Mouse (Mus musculus) ES-Bruce4 (cell line): Measurements from ENCODE around the gene Tfap2a. TPM values are rescaled to one million over a fixed set of nuclear protein-coding genes. Genes with fewer than 3 reads are reported as not detected.

ENCODE experiments used
- H3K27ac ChIP-seq: 2 replicates; pipeline ENCODE4 v1.5.1; 2012; ENCODE audit warnings: low read length, inconsistent platforms; ENCODE audit not compliant: insufficient read depth
- H3K27me3 ChIP-seq: 2 replicates; pipeline ENCODE4 v1.6.1; 2012; ENCODE audit warnings: mild to moderate bottlenecking, low read length, inconsistent platforms; ENCODE audit not compliant: control insufficient read depth, poor library complexity, insufficient read depth, severe bottlenecking
- H3K36me3 ChIP-seq: 2 replicates; pipeline ENCODE4 v1.6.1; 2012; ENCODE audit warnings: inconsistent platforms, mild to moderate bottlenecking, low read length, moderate library complexity; ENCODE audit not compliant: control insufficient read depth, poor library complexity, insufficient read depth, severe bottlenecking
- H3K4me1 ChIP-seq: one replicate; pipeline ENCODE4 v1.8.1; 2011; ENCODE audit warnings: low read length; ENCODE audit not compliant: control insufficient read depth, insufficient read depth
- H3K4me3 ChIP-seq: 2 replicates; pipeline ENCODE4 v1.5.1; 2011; ENCODE audit warnings: low read depth, mild to moderate bottlenecking, low read length
- H3K9ac ChIP-seq: 2 replicates; pipeline ENCODE4 v1.6.1; 2012; ENCODE audit warnings: low read depth, mild to moderate bottlenecking, inconsistent platforms; ENCODE audit not compliant: poor library complexity, severe bottlenecking
- H3K9me3 ChIP-seq: replicated peaks from 2 replicates; pipeline ENCODE4 v1.6.1; 2012; ENCODE audit warnings: mild to moderate bottlenecking, low read length, inconsistent platforms; ENCODE audit not compliant: control insufficient read depth, poor library complexity, insufficient read depth, severe bottlenecking
- CTCF ChIP-seq: IDR thresholded peaks from one replicate; pipeline ENCODE4 v1.8.1; 2011; ENCODE audit warnings: low read depth, low read length
- EP300 ChIP-seq: IDR thresholded peaks from 2 replicates; pipeline ENCODE4 v1.6.1; 2011; ENCODE audit warnings: low read depth, low read length; ENCODE audit not compliant: insufficient read depth
- POLR2A ChIP-seq: IDR thresholded peaks from one replicate; pipeline ENCODE4 v1.8.1; 2011; ENCODE audit warnings: low read length; ENCODE audit not compliant: insufficient read depth
- polyA plus RNA-seq: library from polyadenylated mRNA; stranded (reverse); fragments of >200 nt; gene quantifications from 2 replicates; pipeline ENCODE4 v1.2.4, GENCODE M21; 2011; ENCODE audit warnings: low read depth; ENCODE audit not compliant: missing spikeins, insufficient read depth, insufficient read length

The Tfap2a gene
- 1.5 and 1.9 TPM in 2 replicates for polyA plus RNA-seq

DNA sequence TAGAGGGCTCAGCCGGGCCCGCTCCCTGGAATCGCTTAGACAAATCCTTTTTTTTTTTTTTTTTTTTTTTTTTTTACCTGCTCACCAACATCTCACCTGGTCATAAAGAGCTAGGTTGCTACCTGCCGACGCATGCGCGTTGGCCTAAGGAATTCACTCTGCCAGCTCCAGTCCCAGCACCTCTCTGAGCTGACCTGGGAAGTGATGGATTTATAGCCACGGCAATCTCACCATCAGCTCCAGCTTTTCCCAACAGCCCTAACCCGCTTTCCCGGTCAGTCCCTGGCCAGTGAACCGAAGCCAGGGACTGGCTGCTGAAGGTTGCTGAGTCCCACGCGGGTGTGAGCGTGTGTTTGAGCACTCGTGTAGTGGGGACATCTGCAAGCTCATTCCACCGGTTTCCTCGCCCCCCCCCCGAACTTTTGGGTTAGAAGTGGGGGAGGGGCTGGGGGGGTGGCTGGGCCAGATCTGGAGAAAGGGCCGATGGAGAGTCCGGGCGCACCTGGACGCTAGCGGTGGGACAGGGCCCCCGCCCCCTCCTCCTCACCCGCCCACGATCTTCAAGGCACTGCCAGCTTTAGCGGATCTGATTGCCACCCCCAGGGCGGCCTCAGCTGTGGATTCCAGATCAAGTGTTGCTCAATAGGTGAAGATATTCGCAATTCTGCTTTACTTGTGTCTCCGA, at the start of gene Tfap2a:
Gene Tfap2a, minus strand, starts transcription at position 181 of the 685 bp plus-strand sequence.
- Histone ChIP-seq H3K9me3 (no peaks in the 10 kb centered on the region), H3K36me3 (no peaks in the 10 kb centered on the region), H3K27ac (no peak within 1 kb of the TSS), H3K4me1 (peaks cover 2% of the 10 kb centered on the region), H3K4me3 (peak within 1 kb of the TSS; percentile 29), H3K9ac (no peak within 1 kb of the TSS), H3K27me3 (peaks cover 70% of the 10 kb centered on the region)
- TF ChIP-seq EP300 (no peak), CTCF (no peak), POLR2A (no peak)

DNA sequence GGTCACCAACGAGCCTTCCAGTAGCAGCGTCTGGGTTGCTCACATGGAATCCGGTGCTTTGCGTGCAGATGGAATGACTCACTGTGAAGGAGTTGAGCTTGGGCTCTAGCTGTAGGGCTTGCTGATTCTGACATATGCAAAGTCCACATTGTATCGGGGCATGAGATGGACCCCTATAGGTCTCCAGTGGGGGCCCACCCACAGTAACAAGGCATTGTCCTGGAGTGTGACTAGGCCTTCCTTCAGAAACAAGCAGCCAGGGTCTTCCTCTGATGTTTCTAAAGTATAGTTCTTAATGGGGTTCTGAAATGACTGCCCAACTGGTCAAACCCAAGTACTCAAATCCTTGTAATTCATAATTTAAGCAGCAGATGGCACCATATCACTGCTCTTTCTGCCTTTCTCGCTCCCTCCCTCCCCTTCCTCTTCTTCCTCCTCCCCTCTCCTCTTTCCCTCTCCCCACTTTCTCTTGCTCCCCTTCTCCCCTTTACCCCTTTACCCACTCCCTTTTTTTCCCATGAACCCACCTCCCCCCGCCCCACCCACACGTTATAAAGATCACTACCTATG, 46.1 kb upstream of the Tfap2a start:
- no peak overlapping the region for H3K27ac ChIP-seq
- H3K4me1 ChIP-seq, result no peaks in the 10 kb centered on the region
- H3K4me3 ChIP-seq, result no peak overlapping the region
- H3K36me3 ChIP-seq, result no peaks in the 10 kb centered on the region
- no peak overlapping the region for H3K9ac ChIP-seq
- TF ChIP-seq POLR2A (no peak), EP300 (no peak), CTCF (peak; percentile 22)
- H3K27me3 ChIP-seq, result no peaks in the 10 kb centered on the region
- no peaks in the 10 kb centered on the region for H3K9me3 ChIP-seq

DNA sequence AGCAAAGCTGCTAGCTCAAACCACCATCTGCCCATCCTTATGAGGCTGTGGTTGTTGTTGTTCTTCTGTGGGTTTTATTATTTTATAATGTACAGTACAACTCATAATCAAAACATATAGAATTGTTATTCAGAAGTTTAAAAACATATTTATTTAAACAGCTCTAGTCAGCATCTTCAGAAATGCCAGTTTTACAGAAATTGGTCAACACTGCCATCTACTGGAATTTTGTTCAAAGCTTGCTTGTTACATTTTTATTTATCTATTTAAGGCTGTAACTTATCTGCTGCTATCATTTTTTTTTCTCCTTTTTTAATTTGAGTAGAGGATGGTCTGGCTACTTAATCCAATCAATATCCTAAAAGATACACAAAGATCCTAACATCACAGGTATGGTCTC, 19.8 kb upstream of the Tfap2a start:
- TF ChIP-seq POLR2A, result no peak
- TF ChIP-seq CTCF, result no peak
- TF ChIP-seq EP300, result no peak
- no peak overlapping the region for H3K9ac ChIP-seq
- H3K9me3 ChIP-seq, result no peaks in the 10 kb centered on the region
- H3K27me3 ChIP-seq, result no peaks in the 10 kb centered on the region
- H3K4me1 ChIP-seq, result peaks cover 3% of the 10 kb centered on the region
- no peak overlapping the region for H3K27ac ChIP-seq
- H3K4me3 ChIP-seq, result no peak overlapping the region
- no peaks in the 10 kb centered on the region for H3K36me3 ChIP-seq

DNA sequence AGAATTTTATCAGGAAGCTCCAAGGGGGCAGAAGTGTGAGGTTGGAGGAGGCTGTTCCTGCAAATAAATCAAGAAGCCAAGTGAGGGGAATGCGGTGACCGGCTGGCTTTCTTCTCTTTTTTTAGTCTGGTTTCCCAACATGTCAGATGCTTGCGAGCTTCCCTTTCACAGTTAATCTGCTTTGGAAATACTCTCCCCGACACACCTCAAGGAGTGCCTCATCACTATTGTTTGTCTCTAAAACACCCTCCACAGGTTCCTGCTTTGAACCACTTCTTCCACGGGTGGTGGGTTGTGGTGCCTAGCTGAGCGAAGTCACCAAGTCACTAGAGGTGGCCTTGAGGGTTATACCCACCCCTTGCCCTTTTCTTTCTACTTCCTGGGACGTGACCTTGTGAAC, 18.2 kb upstream of the Tfap2a start:
- no peaks in the 10 kb centered on the region for H3K9me3 ChIP-seq
- no peak overlapping the region for H3K9ac ChIP-seq
- H3K36me3 ChIP-seq, result no peaks in the 10 kb centered on the region
- TF ChIP-seq EP300 (no peak), POLR2A (no peak), CTCF (no peak)
- no peak overlapping the region for H3K27ac ChIP-seq
- H3K4me3 ChIP-seq, result no peak overlapping the region
- H3K4me1 ChIP-seq, result peaks cover 3% of the 10 kb centered on the region
- no peaks in the 10 kb centered on the region for H3K27me3 ChIP-seq

DNA sequence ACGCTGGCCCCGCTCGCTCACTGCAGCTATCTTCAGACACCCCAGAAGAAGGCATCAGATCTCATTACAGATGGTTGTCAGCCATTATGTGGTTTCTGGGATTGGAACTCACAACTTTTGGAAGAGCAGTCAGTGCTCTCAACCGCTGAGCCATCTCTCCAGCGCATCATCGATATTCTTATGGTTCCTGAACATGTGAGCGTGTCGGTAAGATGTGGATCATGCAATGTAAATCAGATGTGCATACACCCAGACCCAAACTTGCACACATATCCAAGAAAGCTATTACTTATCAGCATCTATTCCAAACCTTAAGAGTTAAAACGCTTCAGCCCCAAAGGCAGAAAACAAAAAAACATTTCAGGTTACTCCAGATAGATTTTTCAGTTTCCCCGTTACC, 15.9 kb upstream of the Tfap2a start:
- Histone ChIP-seq H3K9me3 (no peaks in the 10 kb centered on the region), H3K36me3 (no peaks in the 10 kb centered on the region), H3K9ac (no peak overlapping the region), H3K4me3 (no peak overlapping the region), H3K27me3 (no peaks in the 10 kb centered on the region), H3K4me1 (peaks cover 3% of the 10 kb centered on the region), H3K27ac (no peak overlapping the region)
- TF ChIP-seq EP300, result no peak
- TF ChIP-seq POLR2A, result no peak
- TF ChIP-seq CTCF, result no peak

DNA sequence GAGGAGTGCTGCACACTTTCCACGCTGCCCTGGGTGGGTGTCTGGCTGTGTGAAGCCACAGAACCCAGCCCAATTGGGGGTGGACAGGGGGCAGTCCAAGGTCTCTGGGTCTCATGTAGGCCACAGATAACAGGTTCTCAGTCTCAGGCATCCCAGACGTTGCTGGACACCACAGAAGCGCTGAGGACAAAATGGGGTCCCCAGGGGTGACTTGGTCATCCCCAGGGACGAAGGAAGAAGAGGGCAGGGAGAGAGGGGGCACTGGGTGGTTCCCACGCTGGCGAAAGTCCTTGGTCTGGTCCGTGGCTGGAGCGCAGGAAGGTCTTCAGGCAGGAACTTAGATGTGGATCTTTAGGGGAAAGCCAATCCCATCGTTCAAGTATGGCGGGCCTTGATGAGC, 13.7 kb upstream of the Tfap2a start:
- TF ChIP-seq CTCF (no peak), EP300 (no peak), POLR2A (no peak)
- Histone ChIP-seq H3K4me1 (peaks cover 3% of the 10 kb centered on the region), H3K4me3 (no peak overlapping the region), H3K27me3 (no peaks in the 10 kb centered on the region; the same call in 1 of the 2 replicates), H3K9ac (no peak overlapping the region), H3K27ac (no peak overlapping the region), H3K9me3 (no peaks in the 10 kb centered on the region), H3K36me3 (no peaks in the 10 kb centered on the region)
